Mouse (Mus musculus) CH12.LX (cell line): ENCODE measurements around the gene Il17f.

Experiments
- CHD2 ChIP-seq: IDR thresholded peaks from 2 replicates; pipeline ENCODE4 v1.6.1; 2011; ENCODE audit warnings: low read length, improper control_type of control experiment
- CTCF ChIP-seq, 2 experiments: IDR thresholded peaks in 1 of 2; conservative IDR thresholded peaks in 1 of 2; 2 replicates each; pipeline ENCODE4 v1.5.1; 2011 to 2012; ENCODE audit warnings: low read depth in 2 of 2, low read length in 2 of 2, improper control_type of control experiment in 1 of 2, inconsistent platforms in 1 of 2, mild to moderate bottlenecking in 1 of 2, moderate library complexity in 1 of 2
- ELF1 ChIP-seq: IDR thresholded peaks from 2 replicates; pipeline ENCODE4 v1.6.1; 2014; ENCODE audit warnings: low read depth, mild to moderate bottlenecking, inconsistent platforms, low read length, improper control_type of control experiment
- GABPA ChIP-seq: IDR thresholded peaks from 2 replicates; pipeline ENCODE4 v1.6.1; 2012; ENCODE audit warnings: low read depth, low read length, improper control_type of control experiment, inconsistent platforms; ENCODE audit not compliant: insufficient replicate concordance
- HCFC1 ChIP-seq: IDR thresholded peaks from 2 replicates; pipeline ENCODE4 v1.6.1; 2012; ENCODE audit warnings: low read depth, mild to moderate bottlenecking, inconsistent platforms, low read length, improper control_type of control experiment
- JUN ChIP-seq: IDR thresholded peaks from 2 replicates; pipeline ENCODE4 v1.6.1; 2011; ENCODE audit warnings: low read depth, mild to moderate bottlenecking, low read length, improper control_type of control experiment, moderate library complexity; ENCODE audit not compliant: insufficient read depth
- MAX ChIP-seq: IDR thresholded peaks from 2 replicates; pipeline ENCODE4 v1.6.1; 2011; ENCODE audit warnings: low read length, improper control_type of control experiment
- MEF2A ChIP-seq: IDR thresholded peaks from 2 replicates; pipeline ENCODE4 v1.6.1; 2014; ENCODE audit warnings: low read depth, mild to moderate bottlenecking, inconsistent platforms, low read length, improper control_type of control experiment, borderline replicate concordance
- MYC ChIP-seq: IDR thresholded peaks from 2 replicates; pipeline ENCODE4 v1.6.1; 2011; ENCODE audit warnings: low read depth, mild to moderate bottlenecking, improper control_type of control experiment, low read length
- POLR2A ChIP-seq: IDR thresholded peaks from 2 replicates; pipeline ENCODE4 v1.6.1; 2011; ENCODE audit warnings: low read depth, mild to moderate bottlenecking, improper control_type of control experiment, low read length
- RCOR1 ChIP-seq: conservative IDR thresholded peaks from 2 replicates; pipeline ENCODE4 v1.6.1; 2012; ENCODE audit warnings: low read depth, mild to moderate bottlenecking, inconsistent platforms, low read length, improper control_type of control experiment
- ZMIZ1 ChIP-seq: IDR thresholded peaks from 2 replicates; pipeline ENCODE4 v1.6.1; 2012; ENCODE audit warnings: low read depth, mild to moderate bottlenecking, inconsistent platforms, low read length, improper control_type of control experiment
- ZNF384 ChIP-seq: IDR thresholded peaks from 2 replicates; pipeline ENCODE4 v1.6.1; 2012; ENCODE audit warnings: low read depth, low read length, improper control_type of control experiment, inconsistent platforms

DNA sequence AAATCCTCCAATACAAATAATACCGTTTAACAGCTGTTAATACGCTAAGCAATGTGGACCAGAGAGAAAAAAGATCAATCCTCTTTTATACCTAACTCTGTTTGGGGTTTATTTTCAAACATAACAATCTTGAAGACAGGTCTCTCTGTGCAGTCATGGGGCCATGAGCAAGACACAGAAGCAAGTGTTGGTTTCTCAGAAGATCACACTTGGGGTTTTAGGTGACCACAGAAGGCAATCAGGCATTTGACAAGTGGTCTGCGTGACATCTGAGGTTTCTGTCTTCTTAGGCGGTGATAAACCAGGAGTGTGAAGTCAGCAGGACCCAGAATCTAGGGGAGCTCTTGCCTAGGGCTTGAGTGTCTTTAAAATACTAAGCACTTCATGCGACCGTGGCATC lies 23.9 kb downstream of the Il17f start:
- TF ChIP-seq CHD2 = no peak
- TF ChIP-seq POLR2A = no peak
- TF ChIP-seq MAX = no peak
- TF ChIP-seq ZMIZ1 = no peak
- TF ChIP-seq RCOR1 = no peak
- no peak for TF ChIP-seq CTCF (conservative IDR thresholded peaks at IDR 0.05 in 1 of 2, IDR thresholded peaks at IDR 0.05 in 1 of 2; ENCODE audit: low read depth in 2 of 2, low read length in 2 of 2)
- TF ChIP-seq HCFC1 = no peak
- TF ChIP-seq MEF2A = no peak
- TF ChIP-seq MYC = no peak
- TF ChIP-seq ZNF384 = no peak
- no peak for TF ChIP-seq JUN
- TF ChIP-seq GABPA = no peak
- TF ChIP-seq ELF1 = no peak
